Mouse (Mus musculus): ENCODE results near the gene Gm10644.

- TF ChIP-seq EP300 (IDR thresholded peaks at IDR 0.05; ENCODE audit: insufficient read depth, low read depth, low read length) (no peak), POLR2A (IDR thresholded peaks at IDR 0.05; ENCODE audit: insufficient read depth, low read depth, low read length) (no peak)
Observed at GRCm38 (mm10) chr8:83896461-83896860, 58.5 kb downstream of the Gm10644 start.

All from heart, adult 2 months (tissue).